Mouse (Mus musculus) CH12.LX (cell line): ENCODE data around the gene Olfr884.

Experiments
- CTCF ChIP-seq, 2 experiments: IDR thresholded peaks in 1 of 2; conservative IDR thresholded peaks in 1 of 2; 2 replicates each; pipeline ENCODE4 v1.5.1; 2011 to 2012; ENCODE audit warnings: low read depth in 2 of 2, low read length in 2 of 2, improper control_type of control experiment in 1 of 2, inconsistent platforms in 1 of 2, mild to moderate bottlenecking in 1 of 2, moderate library complexity in 1 of 2
- ETS1 ChIP-seq: conservative IDR thresholded peaks from 2 replicates; pipeline ENCODE4 v1.6.1; 2012; ENCODE audit warnings: low read depth, mild to moderate bottlenecking, inconsistent platforms, low read length, improper control_type of control experiment, moderate library complexity
- GABPA ChIP-seq: IDR thresholded peaks from 2 replicates; pipeline ENCODE4 v1.6.1; 2012; ENCODE audit warnings: low read depth, low read length, improper control_type of control experiment, inconsistent platforms; ENCODE audit not compliant: insufficient replicate concordance
- MAFK ChIP-seq: IDR thresholded peaks from 2 replicates; pipeline ENCODE4 v1.6.1; 2011; ENCODE audit warnings: low read length, improper control_type of control experiment; ENCODE audit not compliant: insufficient replicate concordance
- MEF2A ChIP-seq: IDR thresholded peaks from 2 replicates; pipeline ENCODE4 v1.6.1; 2014; ENCODE audit warnings: low read depth, mild to moderate bottlenecking, inconsistent platforms, low read length, improper control_type of control experiment, borderline replicate concordance
- NELFE ChIP-seq: IDR thresholded peaks from 2 replicates; pipeline ENCODE4 v1.6.1; 2011; ENCODE audit warnings: low read depth, low read length, improper control_type of control experiment
- POLR2A ChIP-seq: IDR thresholded peaks from 2 replicates; pipeline ENCODE4 v1.6.1; 2011; ENCODE audit warnings: low read depth, mild to moderate bottlenecking, improper control_type of control experiment, low read length

- TF ChIP-seq GABPA: no peak
- TF ChIP-seq POLR2A: no peak
- no peak for TF ChIP-seq ETS1
- TF ChIP-seq MEF2A: no peak
- TF ChIP-seq NELFE: no peak
- TF ChIP-seq CTCF (conservative IDR thresholded peaks at IDR 0.05 in 1 of 2, IDR thresholded peaks at IDR 0.05 in 1 of 2; ENCODE audit: low read depth in 2 of 2, low read length in 2 of 2): no peak
- no peak for TF ChIP-seq MAFK
These were observed 14.7 kb downstream of the Olfr884 start, which contains the start of gene Olfr885 for GRCm38 (mm10) chr9:38061022-38061421.
